Mouse (Mus musculus) lung, postnatal 25 days (tissue): Measurements from ENCODE around the gene Trim39.

Experiments
- DNase-seq: peaks from one replicate; pipeline ENCODE4 v3.0.0; 2022; ENCODE audit warnings: low spot score

The Trim39 gene

GRCm38 (mm10) chr17:36248886-36249285 is 23.2 kb downstream of the Trim39 start:
- no peak for DNase-seq

- DNase-seq, result no peak
Measured at GRCm38 (mm10) chr17:36245741-36246140, 26.3 kb downstream of the Trim39 start.

- no peak for DNase-seq
Measured at GRCm38 (mm10) chr17:36244031-36244430, 28.0 kb downstream of the Trim39 start.

- DNase-seq, result no peak
Measured at GRCm38 (mm10) chr17:36240637-36241213, 31.3 kb downstream of the Trim39 start.

GRCm38 (mm10) chr17:36237321-36237921 is 34.6 kb downstream of the Trim39 start:
- DNase-seq, result no peak

- DNase-seq, result peak; percentile 21
Measured at GRCm38 (mm10) chr17:36235300-36235699, 36.7 kb downstream of the Trim39 start.

GRCm38 (mm10) chr17:36233572-36233971 is 38.5 kb downstream of the Trim39 start:
- no peak for DNase-seq

GRCm38 (mm10) chr17:36231318-36231717 is 40.7 kb downstream of the Trim39 start:
- DNase-seq, result peak; percentile 64

- DNase-seq, result no peak
Measured at GRCm38 (mm10) chr17:36229046-36229445, 43.0 kb downstream of the Trim39 start.

GRCm38 (mm10) chr17:36226921-36227320 is 45.1 kb downstream of the Trim39 start:
- peak; percentile 47 for DNase-seq

GRCm38 (mm10) chr17:36225231-36225824 is 46.7 kb downstream of the Trim39 start:
- DNase-seq, result no peak

- DNase-seq, result no peak
Measured at GRCm38 (mm10) chr17:36224451-36224850, 47.6 kb downstream of the Trim39 start.

- no peak for DNase-seq
Measured at GRCm38 (mm10) chr17:36218594-36219155, 53.4 kb downstream of the Trim39 start.

GRCm38 (mm10) chr17:36215586-36215985 is 56.5 kb downstream of the Trim39 start:
- no peak for DNase-seq
